Mouse (Mus musculus): Measurements from ENCODE around the gene Kcnmb1. TPM values are rescaled to one million over a fixed set of nuclear protein-coding genes. Genes with fewer than 3 reads are reported as not detected.

The Kcnmb1 gene
- total RNA-seq, 2 experiments from 2014 or later: 0.55 to 0.75 TPM

DNA sequence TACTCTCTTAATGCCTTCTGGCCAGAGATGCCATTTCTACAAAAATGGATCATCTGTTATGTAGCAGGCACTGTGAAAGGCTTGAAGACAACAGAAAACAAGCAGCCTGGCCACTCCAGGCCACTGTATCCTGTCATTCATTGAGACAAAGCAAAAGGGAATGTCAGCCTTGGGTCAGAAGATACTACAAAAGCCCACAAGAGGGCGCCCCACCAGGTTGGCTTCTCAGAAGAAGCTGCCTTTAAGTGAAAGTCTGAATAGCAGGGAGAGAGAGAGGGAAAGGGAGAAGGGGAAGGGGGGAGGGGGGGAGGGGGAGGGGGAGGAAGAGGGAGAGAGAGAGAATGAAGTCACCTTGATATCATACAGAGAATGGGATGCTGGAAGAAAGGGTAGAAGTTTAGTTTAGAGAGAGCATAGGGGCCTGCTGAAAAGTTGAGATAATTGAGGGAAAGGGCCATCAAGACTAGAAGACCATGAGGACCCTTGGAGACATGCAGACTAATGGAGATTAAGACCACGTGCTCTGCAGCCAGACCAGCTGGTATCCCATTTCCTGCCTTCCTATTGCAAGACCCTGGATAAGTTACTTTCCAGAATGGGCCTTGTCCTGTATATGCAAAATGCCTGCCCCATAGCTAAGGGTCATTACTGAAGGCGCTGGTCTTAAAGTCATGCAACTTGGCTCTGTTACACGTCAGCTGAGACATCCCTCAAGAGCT is 18.6 kb upstream of the Kcnmb1 start:
- DNase-seq: no peak

DNA sequence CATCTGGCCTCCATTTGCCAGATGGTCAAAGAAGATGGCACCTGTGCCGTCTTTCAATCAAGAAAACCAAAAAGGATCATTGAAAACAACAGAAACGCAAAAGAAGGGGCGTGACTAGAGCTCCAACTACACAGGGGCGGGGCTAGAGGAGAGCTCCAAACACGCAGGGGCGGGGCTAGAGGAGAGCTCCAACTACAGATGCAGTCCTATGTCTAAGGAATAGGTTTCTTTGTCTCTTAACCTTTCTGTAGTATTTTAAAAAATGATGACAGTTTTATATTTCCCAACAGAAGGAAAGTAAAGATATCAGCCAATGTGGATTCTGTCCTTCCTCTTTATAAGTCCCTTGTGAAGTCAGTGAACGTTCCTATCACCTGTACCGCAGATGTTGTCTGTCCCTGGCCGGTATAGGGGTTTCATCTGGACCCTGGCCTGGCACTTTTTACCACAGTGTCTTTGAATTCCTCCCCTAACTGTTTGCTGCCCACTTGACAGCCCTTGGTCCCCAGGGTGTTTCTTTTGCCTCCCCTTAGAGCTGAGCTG is 18.0 kb upstream of the Kcnmb1 start:
- DNase-seq: no peak

DNA sequence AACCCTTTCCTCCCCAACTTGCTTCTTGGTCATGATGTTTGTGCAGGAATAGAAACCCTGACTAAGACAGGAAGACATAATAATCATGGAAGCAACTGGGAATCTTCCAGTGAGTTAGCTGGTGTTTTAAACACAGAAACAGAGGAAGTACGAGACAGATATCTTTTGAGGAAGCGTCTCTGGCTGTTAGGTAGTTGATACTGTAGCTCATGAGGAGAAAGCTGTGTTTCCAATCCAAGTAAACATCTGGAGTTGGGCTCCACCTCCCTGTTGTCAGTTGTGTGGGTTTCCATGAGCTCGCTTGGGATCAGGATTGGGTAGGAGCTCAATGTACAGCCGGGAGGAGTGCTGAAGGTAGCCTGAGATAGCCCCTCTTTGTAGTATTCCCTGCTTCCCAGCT is 16.3 kb upstream of the Kcnmb1 start:
- no peak for DNase-seq

DNA sequence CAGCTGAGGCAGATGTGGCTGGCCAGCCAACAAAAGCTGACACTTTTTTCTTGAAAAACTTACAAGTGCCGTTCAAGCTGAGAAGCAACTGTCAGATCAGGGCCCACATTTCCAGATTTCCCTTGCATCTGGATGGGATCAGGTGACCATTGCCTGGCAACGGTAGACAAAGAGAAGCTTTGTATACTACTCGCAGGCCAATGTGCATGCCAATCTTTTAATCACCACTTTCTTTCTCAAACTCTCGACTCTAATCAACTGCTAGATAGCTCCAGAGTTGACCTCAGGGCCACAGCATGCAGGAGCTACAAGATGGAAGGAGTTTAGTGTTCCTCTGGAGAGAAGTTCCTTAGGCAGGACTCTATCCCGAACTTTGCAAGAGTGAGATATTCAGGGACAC is 11.7 kb upstream of the Kcnmb1 start:
- no peak for DNase-seq

DNA sequence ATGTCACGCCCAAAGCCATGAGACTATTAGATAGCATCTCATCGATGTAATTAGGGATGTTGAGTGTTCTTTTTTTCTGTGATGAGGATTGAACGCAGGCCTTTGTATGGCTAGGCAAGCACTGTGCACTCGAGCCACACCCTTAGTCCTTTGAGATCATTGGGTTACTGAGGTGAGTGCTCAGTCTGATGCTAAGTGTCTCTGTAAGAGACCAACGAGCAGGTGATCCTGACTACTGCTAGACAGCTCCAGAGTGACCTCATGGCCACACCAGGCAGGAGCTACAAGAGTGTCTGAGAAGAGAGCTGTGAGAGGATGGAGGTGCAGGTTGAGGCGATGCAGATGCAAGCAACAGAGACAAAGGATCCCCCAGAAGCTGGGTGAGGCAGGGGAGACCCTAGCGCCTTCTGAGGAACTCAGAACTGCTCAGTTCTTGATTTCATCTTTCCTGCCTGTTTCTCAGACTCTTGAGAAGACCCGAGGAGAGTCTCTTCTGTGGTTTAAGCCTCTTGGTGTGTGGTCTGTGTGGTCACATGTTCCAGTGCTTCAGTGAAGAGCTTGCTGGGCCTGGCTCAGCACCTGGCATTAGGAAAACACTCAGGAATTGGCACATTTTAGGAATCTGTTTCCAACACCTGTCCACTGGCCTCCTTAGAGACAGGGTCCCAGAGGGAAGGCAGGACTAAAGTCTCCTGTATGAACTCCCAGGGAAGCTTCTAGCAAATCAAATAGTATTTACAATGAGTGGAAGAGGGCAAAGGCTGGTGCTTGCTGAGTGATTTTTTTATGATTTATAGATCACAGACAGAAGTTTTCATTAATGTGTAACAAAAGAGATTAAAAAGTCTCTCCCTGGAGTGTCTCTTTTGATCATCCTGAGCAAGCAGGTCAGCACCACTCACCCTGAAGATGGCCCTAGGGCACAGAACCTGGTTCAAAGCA is 10.9 kb upstream of the Kcnmb1 start:
- no peak for DNase-seq

DNA sequence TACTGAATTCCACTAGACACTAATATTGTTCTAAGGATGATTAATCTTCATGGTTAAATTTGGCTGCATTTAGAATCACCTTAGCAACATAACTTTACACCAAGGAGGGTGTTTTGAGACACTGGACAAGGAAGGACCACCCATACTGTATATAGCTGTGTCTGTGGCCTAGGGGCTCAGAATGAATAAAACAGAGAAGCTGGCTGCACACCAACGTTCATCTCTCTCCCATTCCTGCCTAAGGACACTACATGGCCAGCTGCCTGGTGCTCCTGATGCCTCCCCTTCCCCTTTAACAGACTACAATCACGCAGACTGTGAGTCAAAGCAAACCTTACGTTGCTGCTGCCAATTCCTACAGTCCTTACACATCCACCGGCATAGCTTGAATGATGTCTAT is 6.8 kb upstream of the Kcnmb1 start:
- DNase-seq: no peak

DNA sequence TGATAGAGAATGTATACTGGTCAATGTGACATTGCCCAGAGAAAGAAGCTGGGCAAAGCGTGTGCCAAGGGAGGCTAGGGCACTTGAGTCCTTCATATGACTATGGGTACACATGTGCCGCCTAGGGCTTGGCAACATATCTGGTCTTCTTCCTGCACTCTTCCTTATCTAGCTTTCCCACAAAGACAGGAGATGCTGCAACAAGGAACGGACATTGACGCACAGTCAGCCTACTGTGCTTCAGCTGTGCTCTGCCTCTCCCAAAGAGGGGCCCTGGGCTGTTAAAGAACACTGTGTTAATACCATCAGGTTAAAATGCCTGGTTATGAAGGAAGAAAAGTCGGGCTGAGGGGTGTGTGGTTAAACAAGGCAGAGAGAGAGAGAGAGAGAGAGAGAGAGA is 6.2 kb upstream of the Kcnmb1 start:
- no peak for DNase-seq

DNA sequence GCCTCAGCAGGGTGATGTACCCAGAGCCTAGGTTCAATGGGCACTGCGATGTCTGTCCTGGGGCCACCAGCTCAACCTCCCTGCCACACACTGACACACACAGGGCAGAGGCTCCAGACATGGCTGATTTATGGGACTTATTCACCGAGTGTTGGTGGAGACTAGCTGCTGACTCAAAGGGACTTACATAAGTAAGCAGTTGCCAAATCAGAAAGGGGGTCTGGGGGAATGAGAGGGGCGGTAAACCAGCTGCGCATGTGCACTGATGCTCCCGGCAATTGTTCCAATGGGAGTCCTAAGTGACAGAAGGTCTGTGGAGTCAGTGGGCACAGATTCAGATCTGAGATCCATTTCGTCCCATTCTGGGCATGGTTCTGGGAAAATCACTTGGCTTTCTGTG is 5.2 kb upstream of the Kcnmb1 start:
- DNase-seq: no peak

DNA sequence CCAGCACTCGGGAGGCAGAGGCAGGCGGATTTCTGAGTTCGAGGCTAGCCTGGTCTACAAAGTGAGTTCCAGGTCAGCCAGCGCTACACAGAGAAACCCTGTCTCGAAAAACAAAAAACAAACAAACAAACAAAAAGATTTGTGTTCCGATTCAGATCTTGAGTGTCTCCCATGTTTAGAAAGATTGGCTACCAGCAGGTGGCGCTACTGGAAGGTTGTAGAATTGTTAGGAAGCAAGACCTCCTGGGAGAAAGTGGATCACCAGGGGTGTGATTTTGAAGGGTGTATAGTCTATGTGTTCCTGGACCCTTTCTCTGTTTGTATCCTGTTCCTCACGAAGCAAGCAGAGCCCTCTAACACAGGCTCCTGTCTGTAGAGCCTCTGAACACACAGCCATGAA is 4.1 kb upstream of the Kcnmb1 start:
- DNase-seq: peak; percentile 25 to 78

DNA sequence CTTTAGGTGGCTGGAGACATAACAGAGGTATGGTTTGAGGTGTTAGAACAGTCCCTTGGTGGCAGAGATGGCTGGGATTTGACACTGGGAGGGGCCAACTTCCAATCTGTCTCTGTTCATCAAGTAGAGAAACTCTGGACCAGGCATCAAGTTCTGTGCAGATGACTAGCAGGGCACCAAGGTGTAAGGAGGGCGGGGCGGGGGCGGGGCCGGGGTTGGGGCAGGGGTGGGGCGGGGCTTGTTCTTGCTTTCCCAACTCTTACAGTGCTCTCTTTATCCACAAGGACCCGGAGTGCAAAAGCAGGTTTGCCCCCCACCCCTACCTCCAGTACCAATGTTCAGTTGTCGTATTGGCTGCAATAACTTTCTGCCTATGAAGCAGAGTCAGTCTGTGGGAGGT is 635 bp upstream of the Kcnmb1 start:
- no peak for DNase-seq

DNA sequence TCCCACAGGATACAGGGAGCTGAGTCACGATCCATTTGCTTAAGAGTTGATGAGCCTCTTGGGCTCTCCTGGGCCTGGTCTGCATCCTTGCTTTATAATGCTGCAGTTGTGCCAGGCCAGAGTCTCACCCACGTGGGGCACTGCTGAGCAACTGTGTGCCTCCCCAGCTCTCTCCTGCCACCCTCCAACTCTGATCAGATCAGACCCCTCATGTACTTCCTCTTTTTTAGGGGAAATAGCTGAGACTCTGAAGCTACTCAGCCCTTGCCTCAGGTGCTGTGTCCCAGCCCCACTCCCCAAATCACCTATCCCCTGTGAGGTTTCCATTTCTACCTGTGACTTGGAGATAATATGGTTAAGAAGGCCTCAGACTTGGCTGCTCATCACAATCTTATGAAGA is 2.6 kb downstream of the Kcnmb1 start:
- no peak for DNase-seq

DNA sequence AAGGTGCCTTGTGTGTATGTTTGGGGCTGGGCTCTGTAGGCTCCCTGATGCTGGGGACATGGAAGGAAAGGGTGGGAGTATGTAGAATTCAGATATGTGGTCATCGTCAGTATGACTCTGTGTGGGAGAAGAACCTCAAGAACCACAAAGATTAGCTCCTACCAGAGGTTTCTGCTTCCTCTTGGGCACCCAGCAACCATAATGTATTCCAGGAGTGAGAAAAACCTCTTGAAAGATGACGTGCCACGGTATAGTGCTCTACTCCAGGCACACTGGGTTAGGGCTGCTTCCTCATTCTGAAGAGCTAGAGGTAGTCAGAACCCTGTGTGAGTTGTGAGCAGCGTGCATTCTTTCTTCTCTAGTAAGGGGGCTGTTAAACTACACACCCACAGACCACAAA is 4.9 kb downstream of the Kcnmb1 start:
- DNase-seq: no peak

DNA sequence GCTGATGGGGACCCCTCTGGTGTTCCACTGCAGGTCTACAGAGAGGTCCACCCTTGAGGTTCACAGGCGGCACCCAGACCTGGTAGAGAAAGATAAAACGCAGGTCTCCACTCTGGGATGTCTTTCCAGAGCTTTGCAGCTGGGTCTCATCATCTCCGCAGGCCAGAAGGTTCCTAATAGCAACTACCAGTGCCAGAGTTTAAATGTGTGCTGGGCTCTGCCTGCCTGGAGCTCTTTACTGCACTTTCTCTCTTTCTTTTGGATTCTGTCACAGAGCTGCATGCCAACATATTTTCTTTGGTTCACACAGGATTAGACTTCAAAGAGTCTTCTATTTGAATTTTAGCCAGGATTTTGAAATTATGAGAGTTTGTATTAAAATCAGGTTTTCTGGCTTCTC is 6.4 kb downstream of the Kcnmb1 start:
- no peak for DNase-seq

DNA sequence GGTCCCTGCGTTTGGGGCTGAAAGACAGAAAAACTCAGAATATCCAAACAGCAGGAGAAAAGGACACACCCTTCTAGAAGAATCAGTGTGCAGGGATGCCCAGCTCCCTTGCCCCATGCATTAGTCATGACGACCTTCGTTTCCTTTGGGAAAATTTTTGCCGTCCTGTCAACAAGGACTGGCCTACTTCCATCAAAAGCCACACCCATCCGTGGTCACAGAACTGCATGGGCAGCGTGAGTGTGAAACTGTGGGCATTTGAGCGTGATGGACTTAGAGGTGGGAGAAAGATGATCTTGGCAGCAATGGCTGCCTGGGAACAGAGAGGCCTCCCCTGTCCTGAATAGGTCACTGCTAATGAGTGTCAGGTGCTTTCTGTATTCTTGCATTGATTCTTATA is 9.3 kb downstream of the Kcnmb1 start:
- DNase-seq: no peak

DNA sequence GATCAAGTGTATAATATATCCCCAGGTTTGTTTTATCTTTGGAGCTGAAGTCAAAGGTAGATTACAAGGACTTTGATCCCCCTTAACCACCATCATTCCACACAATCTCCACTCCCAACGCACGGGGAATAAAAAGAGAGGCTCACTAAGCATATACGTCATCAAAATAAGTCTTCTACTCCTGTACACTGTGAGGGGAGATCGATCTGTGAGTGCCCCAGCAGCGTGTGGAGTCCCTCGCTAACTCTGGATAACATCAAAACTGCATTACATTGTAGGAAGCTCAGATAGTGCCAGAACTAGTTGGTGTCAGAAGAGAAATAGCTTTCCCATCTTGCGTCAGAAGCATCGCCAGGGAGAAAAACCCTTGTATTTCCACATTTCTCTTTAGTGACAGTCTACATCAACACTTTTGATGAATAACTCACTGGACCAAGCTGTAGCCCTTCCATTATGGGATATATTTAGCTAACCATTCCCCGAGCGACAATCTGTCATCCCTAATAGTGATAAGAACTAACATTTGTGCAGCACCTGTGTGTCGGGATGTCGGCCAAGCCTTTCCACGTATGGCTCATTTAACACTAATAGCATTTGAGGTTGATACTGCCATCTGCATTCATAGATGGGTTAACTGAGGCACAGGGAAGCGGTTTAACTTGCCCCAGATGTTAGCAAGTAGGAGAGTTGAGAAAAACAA is 11.7 kb downstream of the Kcnmb1 start:
- no peak for DNase-seq

DNA sequence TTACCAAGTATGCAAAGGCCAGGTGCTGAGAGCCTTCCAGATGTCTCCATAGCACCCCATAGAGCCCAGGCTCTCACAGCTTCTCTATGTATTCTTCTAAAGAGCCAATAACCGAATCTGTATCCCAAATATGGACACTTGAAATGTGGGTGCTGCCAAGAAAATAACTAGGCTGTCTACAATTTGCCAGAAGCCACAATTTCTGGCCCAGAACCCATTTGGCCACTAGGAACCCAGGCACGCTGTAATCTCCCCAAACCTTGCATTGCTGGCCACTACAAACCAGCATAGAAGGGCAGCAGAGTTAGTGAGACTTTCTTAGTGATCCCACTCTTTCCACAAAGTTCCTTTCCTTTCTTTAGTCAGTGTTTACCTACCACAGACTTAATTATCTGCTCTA is 12.3 kb downstream of the Kcnmb1 start:
- no peak for DNase-seq

DNA sequence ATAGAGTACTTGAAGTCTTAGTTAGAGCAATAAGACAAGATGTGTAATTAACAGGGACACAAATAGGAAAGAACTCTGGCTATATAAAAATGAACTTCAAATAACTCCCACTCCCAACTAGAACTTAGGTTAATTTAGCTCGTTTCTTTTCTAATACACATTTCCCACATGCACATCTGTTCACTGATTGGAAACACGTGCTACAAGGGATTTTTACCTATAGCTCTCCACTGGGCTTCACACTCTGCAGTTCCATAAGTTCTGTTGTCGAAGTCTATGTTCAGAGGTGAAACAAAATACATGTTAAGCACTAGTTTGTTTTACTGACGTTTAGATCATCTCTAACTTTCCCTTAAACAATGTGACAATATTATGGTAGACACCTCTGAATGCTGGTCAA is 17.3 kb downstream of the Kcnmb1 start:
- no peak for DNase-seq

DNA sequence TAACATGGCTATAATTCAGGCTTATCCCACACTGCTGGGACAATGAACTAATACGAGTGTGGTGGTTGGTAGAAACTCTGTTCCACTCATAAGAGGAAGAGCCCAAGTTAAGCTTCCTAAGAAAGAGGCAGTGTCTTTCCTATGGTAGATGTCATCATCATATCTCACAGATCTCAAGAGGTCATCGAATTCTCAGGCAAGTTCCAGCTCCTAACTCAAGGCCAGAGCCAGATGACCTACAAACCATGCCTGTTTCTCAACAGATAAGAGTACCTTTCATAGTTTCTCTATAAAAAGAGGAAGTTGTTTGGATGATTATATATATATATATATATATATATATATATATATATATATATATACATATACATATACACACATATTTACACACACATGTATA is 23.7 kb downstream of the Kcnmb1 start:
- DNase-seq: no peak

DNA sequence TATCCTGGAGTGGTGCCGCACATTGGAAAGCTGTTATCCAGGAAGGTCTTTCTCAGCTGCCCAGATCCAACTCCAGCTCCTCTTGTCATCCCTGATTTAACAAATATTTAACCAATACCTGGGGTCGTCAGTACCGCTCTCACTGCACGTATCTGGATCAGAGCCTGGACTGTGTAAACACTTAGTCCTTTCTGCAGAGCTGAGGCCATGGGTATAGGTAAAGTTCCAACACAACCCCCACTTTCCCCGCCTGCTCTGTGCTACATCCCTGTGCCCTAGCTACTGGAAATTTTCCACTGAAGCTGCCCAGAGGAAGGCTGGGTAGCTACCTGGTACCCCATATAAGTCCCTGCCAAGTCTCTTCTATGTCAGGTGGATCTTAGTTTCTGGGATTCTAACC is 27.2 kb downstream of the Kcnmb1 start:
- DNase-seq: no peak

DNA sequence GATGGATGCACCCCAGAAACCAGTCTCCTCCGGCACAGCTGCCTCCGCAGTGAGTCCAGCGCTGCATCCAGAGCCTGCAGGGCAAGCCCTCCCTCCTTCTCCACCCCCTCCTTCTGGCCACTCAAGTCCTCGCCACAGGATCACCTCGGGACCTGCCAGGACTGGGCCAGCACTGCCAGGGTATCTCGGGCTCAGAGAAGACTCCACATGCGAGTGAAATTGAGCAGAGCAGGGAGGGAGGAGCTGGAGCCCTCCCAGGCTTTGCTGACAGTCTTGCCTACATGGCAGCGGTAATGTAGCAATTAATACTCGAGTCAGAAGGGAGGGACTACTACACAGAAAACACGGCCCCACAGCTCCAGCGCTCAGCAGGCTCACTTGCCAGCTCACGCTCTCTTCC is 30.1 kb downstream of the Kcnmb1 start, which contains the start of gene Kcnip1:
Gene Kcnip1 (minus strand): TSS at position 215 of the 400 bp plus-strand sequence.
- DNase-seq: peak in 1 of 2 experiments; percentile 7

DNA sequence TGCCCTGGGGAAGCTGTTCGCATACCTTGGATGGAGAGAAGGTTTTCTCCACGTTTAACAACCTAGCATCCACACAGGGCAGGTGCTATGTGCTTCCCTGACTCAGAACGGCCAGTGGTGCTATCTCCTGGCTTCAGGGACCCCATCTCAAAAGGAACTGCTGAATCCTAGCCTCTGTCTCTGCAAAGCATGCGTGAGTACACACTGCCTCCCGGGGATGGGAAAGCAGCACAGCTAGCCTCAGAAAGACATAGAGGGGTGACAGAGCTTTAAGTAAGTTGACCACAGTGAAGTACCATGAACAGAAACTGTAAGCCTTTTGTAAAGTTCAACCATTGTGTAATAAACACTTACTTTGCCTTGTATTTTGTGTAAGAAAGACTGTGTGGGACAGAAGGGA is 30.7 kb downstream of the Kcnmb1 start:
- DNase-seq: no peak

DNA sequence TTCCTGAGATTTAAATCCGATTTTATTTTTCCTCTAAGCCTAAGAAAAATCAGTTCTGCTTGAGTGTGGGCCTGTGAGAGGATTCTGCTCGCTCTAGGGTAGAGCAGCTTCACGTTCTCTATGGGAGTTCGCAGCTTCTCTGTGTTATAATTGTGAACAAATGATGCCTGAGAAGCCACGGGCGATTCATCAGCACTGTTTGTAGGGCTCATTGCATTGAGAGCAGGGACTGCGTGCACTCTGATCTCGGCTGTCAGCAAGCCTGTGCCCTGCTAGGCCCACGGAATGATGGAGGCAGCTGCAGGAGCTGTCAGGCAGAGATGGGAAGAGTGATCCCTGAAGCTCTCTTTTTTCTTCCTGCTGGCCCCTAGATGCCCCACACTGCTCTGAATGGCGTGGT is 35.4 kb downstream of the Kcnmb1 start:
- no peak for DNase-seq

DNA sequence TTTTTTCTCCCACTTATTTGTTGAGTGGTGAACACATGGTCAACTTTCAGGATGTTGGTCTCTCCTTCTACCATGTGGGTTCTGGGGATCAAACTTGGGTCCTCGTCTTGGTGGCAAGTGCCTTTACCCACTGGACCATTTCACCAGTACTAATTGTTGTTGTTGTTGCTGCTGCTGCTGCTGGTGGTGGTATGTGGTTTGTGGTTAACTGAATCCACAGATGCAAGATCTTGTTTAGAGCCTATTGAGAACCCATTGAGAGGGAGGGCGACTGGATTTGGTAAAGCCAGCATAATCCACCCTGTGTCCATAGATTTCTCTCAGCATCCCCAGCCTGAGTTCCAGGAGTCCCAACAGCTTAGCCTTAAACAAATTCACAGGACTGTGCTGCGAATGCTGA is 37.6 kb downstream of the Kcnmb1 start:
- DNase-seq: no peak

All from heart, adult 18-20 months (tissue).